Mouse (Mus musculus) gonadal fat pad, adult 2 months (tissue): ENCODE measurements at regions not wholly inside any gene's neighbourhood (a gene's known extent, or its start where the extent isn't known, plus 50 kb on each side); places are given as distances from the start of the nearest gene placed in this dataset.

Experiments
- DNase-seq: peaks from one replicate; pipeline ENCODE4 v3.0.0-alpha.2; 2012; ENCODE audit warnings: low read depth

DNA sequence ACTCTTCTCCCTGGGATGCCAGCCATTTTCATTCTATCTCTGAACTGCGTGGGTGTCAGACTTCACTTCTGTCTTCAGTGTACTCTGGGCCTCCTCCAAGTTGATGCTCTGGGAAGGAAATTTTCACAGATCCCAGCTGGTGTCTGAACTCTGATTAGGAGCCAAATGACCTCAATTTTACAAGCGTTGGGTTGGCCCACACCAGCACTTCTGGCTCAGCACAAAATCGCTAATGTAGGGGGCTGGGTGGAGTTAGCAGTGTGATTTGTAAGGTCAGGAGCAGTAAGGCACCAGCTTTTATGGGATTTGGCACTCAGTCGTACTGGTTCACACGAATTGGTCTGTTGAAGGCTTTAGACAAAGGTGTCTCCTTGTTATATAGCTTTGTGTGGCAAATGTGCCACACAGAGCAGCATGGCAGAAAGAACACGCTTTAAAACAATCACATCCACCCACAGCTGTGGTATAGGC is 576.3 kb upstream of the Kdm8 start:
- peak; percentile 9 for DNase-seq

DNA sequence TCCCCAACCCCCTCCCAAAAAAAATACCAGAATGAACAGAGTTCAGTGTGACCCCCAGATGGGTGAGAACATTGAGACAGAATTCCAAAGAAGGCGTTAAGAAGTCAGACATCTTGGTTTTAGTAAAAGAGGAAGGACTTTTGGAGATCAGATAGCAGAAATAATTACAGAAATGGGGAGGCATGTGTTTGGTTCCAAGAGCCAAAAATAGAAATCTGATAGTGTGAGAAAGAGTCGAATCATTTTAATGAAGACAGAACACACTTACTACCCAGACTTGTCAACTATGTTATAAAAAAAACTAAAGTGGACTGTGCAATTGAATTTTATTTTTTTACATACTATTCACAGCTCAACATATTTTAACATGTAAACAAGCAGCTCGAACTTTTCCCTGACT is 575.9 kb upstream of the Kdm8 start:
- DNase-seq, result no peak

DNA sequence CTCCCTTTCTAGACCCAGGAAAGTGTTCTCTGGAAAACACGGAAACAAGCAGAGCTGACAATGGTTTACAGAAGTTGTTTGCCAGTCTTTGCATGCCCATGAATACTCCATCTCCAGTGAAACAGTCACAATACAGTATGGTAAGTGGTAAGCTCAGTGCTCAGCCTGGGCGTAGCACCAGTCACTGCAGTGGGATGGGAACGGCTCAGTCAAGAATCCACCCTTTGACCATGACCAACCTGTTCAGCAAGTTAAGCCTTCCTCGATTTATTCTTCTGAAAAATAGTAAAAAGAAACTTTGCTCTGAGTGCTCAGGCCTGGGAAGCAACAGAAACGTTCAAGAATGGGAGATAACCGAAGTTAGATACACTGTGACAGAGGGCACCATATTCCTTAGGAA is 563.7 kb upstream of the Kdm8 start:
- no peak for DNase-seq

DNA sequence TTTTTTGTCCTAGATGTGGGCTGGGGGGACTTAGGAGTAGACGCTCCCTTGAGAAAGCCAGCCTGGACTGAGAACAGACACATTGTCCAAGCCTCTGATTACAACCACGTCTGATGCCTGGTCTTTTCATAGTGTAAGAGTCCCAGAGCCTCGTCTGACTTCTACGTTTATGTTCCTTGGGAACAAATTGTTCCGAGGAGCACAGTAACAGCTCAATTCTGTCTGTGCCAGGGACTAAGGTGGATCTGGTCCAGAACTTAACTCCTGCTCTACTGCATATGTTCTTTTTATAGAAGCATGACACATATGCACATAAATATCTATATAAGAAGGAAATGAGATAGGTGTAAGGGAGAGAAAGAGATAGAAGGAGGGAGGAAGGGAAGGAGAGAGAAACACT is 537.2 kb upstream of the Kdm8 start:
- no peak for DNase-seq

DNA sequence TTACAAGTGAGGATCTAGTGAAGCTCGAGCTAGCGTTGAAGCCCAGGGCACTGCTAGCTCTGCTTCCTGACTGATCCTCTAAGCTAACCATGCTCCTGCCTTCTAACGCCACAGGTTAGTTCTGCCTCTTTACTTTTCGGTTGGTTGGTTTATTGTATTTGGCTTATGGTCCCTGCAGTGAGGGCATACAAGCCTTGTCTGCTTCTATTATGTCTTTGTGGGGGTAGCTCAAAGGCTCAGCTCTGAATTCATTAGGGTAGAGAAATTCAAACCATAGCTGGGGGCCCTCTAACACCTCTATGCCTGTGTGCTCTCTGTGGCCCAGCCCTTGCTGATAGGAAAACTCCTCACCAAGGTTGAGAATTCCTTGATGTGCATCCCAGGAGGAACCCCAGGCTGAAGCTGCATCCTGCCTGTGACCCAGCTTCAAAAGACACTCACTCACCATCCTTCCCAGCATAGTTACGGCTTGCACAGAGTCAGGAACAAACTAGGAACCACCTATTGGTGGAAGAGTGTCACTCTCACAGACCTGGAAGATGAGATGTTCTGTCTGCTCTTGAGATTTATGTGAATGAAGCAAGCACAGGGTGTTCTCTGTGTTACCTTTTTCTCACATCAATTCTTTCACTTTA is 536.7 kb upstream of the Kdm8 start:
- no peak for DNase-seq

DNA sequence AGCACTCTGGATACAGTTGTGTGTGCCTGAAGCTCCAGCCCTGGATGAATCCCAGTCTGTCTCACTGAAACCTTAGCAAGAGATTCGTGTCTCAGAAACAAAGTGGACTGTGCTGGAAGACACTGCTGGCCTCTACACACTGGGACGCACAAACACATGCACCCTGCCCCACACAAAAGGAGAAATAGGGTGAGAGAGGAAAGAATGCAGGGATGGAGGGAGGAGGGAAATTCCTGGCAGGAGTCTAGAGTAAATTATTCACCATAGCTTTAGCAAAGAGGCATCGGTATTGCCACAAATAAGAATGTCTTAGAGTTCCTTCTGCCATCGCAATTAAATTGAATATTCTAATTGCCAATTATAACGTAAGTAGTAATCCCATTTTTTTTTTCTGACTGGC is 530.4 kb upstream of the Kdm8 start:
- DNase-seq, result no peak

DNA sequence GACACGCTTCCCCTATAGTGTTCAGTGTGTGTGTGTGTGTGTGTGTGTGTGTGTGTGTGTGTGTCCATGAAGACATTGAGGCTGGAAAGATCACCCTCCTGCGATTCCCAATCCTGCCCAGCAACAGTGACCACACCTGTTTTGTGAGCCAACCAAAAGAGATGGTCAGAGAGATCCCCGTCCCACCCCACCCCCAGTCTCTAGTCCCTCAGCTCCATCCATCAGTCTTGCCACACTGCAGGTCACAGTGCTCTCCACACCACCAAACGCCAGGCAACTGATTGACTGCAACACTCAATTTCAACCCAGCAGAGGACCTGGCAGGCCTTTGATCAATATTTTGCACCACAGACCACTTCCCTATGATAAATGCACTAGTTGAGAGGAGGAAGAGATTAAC is 530.0 kb upstream of the Kdm8 start:
- DNase-seq, result no peak

DNA sequence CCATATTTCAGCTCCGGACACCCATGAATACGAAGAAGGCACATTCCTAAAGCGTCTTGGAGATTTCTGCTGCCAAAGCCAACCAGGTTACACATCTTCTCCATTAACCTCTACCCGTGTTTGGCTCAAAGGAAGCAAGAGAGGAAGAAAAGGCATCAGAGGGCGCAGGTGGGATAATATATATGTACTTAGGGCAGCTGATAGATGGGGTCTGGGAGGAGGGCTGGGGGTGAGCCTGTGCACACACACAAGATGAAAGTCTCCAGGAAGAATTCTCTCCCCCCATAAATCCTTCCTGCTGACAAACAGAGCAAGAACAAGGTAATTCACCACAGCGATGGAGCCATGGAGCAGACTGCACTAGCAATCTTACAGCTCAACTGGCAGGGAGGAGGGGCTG is 529.5 kb upstream of the Kdm8 start:
- DNase-seq, result no peak

DNA sequence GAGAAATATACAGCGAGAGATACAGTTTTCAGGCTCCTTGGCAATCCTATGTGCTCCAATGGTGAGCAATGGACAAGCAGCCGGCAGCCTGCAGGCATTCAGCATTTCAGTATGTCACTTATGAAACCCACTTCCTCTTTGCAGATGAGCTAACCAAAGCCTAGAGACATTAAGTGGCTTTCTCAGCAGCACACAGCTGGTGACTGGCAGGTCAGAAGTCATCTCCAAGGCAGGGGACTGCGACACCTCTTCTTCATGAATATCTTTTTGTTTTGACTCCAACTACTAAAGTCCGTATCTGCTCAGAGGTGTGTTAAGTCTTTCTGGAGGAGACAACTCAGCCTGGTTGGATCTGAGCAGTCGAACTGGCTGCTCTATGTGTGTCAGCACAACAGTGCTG is 528.8 kb upstream of the Kdm8 start:
- no peak for DNase-seq

DNA sequence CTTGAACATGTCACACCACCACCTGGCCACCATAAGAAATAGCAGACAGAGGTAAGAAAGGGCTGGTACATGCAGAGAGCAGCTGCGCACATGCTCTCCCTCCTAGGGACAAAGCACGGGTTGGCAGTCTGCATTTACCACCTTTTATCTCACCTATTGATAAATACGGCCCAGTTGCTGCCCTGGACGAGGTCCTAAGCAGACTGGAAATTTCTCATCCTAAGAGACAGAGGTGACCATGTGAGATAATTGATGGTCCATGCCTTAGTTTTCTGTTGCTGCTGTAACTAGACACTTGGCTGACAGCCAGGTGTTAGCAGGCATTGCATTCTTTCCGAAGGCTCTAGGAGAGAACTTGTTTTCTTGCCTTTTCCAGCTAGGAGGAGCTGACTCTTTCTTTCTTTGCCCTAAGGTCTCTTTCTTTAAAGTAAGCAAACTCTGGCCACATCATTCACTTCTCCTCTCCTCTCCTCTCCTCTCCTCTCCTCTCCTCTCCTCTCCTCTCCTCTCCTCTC is 526.8 kb upstream of the Kdm8 start:
- DNase-seq, result no peak

DNA sequence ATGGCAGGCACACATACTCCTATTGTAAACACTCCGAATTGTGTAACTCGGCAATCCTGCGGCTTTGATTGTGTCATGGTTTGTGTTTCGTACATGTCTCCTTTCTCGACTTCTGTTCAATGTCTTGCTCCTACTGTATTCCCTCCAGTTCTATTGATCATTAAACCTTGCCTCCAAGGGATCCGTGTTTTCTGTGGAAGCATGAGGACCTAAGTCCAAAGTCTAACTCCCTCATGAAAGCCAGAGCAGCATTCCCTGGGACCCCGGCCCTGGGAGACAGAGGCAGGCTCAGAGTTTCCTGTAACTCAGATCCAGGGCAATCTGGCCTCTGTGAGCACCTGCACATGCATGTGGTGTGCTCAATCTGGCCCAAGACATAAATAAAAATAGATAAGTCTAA is 521.7 kb upstream of the Kdm8 start:
- no peak for DNase-seq

DNA sequence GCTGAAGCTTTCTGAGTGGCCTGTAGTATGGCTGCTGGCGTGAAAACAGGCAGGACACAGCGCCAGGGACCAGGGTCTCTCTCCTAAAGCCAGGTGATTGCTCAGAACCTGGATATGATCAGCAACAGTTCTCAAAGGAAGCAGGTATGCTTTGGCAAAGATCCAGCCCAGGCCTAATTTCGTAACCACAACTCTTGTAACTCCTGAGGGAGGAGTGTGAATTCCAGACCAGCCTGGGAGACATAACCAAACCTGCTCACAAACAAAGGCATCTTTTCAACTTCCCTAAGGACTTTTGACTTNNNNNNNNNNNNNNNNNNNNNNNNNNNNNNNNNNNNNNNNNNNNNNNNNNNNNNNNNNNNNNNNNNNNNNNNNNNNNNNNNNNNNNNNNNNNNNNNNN is 510.9 kb upstream of the Kdm8 start:
- peak; percentile 45 for DNase-seq

DNA sequence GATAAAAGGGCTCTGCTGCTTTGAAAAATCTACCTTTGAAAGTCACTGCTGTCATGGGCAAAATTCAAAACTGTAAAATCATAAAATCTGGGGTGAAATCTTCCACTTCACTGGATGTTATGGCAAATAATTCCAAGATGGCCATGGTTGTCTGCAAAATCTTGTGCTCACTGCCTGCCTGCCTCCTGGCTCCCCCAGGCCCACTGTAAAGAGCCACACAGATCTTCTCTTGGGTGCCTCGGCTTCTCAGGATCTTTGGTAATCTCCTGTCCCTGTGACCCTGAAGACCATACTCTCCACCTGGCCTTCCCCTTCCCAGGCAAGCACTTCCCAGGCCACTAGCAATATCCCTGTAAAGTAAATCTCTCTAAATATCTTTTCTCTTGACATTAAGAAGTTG is 505.1 kb upstream of the Kdm8 start:
- DNase-seq, result no peak

DNA sequence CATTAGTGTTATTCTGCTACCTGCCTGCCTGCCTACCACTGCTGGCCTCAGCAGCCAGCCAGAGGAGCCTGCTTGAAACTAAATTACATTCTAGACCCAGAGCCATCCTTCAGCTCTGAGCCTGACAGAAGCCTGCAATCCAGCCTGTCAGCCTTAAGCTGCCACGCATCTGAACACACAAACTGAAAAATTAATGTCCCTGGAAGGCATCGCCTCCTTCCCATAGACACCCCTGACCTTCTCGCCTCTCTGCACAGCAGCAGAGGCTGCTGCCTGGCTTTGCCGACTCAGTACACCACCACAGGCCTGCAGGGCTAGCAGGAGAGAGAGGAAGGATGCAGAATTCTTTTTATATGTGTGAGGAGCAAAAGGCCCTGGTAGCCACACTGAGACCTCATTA is 502.9 kb upstream of the Kdm8 start:
- DNase-seq, result no peak

DNA sequence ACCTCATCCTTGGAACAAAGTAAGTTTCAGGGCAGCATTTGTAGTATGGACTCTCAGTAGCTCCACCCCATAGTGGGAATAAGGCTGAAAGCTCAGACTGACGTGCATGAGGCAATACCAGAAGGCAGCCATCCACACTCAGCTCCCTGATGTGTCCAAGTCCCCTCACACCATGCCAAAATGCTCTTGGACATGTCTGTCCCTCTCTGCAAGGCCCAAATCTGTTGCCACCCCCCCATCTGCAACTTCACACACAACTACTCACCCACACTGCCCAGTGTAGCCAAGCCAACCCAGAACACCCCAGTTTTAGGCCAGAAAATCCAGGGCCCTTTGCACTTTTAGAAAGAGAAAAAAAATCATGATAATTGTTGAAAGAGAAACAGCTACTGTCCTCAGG is 498.1 kb upstream of the Kdm8 start:
- no peak for DNase-seq

DNA sequence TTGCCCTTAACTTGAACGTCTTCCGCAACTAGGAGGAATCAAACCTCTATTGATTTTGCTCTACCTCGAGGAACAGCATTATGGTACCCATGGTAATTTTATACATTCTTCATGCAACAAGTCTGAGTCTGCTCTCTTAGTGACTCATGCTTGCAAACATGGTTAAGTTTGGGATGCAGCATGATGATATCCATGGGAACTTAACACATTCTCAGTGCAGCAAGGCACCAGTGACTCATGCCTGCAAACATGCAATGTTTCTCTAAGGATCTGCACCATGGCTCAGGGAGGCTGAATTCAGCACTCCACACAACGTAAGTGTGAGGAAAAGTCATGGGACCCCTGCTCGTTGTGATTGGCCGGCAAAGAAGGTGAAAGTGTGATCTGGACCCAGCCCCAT is 487.1 kb upstream of the Kdm8 start:
- no peak for DNase-seq

DNA sequence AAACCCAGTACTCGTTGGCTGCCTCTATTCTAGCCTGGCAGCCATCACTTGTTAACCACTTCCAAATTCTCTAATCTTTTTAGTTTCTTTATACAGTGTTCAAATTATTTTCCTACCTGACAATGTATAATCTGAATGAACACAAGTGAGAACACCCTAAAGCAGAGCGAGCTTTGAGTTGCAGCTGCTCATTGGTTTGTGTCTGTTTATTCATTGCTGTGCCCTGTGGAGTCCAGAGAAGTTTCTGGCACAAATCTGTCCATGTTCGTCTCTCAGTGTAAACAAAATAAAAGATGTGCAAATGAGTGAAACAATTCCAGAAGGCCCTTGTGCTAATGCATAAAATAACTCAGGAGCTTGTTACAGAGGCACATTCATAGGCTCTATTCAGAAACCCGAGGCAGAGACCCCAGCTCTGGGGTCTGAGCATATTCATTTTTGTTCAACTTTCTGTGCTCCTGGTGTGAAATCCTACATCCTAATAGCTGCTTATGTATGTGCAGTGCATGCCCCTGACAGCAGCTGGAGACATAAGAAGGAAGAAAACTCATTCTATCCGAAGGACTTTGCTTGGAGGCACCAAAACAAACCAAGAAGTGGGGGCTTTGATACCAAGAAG is 469.5 kb upstream of the Kdm8 start:
- DNase-seq, result no peak

DNA sequence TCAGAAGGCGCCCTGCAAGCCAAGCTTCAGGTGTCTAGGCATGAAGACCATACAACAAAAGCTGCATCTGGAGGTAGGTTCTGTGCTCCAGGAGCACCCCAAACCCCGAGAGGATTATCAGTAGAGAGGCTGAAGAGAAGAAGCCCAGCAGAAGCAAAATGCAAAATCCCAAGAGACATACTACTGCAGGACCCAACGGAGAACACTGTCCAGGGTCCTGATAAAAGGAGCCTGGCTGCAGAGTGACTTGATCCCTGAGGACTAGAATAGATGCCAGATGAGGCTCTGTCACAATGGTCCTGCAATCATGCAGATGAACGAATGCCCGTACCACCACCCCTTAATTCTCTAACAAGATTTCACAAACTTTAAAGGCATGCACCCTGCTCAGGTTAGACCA is 455.0 kb upstream of the Kdm8 start:
- no peak for DNase-seq

DNA sequence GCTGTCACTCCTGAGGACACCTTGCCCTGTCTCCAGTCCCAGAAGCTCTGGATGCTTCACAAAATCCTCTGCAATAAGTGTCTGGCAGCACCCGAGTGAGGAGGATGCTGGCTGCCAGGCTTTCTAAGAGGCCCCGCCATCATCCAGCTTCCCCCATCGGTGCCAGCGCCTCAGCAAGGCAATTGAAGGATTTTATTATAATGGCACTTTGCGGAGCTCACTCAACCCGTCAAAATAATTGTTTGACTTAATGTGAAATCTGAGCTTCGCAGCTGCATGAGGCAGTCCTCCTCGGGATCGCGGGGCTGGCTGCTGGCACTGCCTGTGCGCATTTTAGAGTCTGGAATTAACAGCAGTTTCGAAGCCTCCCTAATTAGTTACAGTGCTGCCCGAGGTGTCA is 453.8 kb upstream of the Kdm8 start:
- DNase-seq, result no peak

DNA sequence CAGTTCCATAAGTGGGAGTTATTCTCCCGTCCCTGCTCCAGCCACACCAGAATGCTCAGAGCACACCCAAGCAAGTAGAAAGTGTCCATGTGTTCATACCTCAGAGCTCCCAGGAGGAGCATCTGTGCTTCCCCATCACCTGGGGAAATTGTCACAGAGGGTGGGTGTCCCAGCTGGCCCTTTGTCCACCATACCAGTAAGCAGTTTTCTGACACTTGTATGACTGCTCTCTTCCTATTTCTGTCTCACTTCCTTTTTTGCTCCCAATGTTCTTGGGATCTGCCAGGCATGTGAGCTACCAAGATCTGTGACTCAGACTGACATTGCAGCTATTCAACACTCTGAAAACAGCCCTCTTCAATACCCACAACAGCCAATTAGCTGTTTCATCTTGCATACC is 447.9 kb upstream of the Kdm8 start:
- no peak for DNase-seq

DNA sequence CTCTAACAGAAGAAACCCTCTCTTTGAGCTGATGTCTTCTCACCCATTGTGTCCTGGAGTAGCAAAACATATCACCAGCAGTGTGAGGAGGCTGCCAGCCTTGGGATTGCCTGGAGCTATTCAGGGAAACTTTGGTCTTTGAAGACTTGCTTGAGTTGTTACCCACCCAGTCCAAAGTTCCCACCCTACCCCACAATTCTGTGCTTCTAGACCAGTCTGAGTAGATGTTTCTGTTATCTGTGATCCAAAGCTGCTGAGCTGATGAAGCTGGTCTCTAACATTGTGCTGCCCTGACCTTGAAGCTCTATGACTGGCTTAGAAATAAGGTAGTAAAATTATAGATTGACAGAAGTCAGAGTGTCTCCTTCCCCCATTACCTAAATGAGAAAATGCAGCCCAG is 443.8 kb upstream of the Kdm8 start:
- no peak for DNase-seq

DNA sequence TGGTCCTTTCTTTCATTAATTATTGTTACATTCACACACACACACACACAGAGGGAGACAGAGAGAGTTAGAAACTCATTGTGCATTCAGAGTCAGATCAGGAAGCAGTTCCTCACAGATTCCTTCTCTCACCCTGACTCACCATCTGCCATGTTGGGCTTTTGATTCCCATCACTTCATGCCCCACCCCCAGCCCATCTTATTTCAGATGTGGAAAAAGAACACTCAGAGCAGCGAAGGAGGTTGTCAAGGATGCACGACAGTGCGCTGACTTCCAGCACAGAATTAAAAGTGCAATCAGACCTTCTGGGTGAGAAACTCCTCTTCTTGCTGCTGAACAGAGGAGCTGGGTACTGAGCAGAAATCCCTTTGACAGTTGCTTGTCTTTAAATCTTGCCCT is 438.8 kb upstream of the Kdm8 start:
- DNase-seq, result no peak

DNA sequence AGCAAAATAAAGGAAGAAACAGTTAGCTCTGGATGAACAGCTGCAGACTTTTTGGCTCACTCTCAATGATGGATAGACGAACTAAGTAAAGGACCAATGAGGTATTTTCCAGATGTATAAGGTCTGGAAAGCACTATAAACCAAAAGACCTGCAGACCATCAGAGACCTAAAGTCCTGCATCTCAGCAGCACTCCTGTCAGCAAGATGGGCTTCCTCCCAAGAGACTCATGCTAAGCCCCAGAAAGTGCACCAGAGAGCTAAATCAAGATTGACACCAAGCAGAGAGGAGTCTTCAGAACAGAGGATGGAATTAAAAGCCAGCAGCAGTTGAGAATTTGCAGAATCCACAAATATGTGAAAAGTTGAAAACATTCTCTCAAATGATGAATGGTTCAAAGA is 425.2 kb upstream of the Kdm8 start:
- DNase-seq, result no peak

DNA sequence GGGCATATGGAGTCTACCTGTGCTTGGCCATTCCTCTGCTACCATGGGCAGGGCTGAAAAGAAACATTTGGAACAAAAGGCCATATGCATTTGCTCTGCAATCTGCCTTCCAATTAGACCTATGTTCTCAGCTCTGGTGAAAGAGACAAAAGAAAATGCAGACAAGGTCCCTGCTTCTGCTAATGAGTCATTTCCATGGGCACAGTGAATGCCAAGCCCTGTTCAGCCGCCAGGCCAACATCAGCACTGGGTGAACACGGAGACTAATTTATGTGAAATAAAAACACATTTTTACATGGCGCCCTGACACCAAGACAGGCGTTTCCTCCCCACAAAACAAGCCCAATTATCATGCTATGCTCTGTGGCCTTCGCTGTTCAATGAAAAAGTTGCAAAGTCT is 419.5 kb upstream of the Kdm8 start:
- DNase-seq, result no peak
